Mouse (Mus musculus): ENCODE data around the gene Thap4. TPM values are rescaled to one million over a fixed set of nuclear protein-coding genes. Genes with fewer than 3 reads are reported as not detected.
A peak's percentile ranks its signal among the peaks of the same experiment; 100 is the strongest.
"Not testable (repeated sequence)": the region's sequence is repeated elsewhere in the genome, so short reads cannot be mapped to it uniquely, and the experiment has no call there.

Thap4 gene
- total RNA-seq, 2 experiments from 2014 or later: 65.3 to 74.0 TPM

GRCm38 (mm10) chr1:93693943-93694342 is 60.7 kb downstream of the Thap4 start:
- intact Hi-C loops (cut with DNase I): no loop called here
- no peak for DNase-seq

- DNase-seq: no peak
- intact Hi-C loops (cut with DNase I): no loop called here
Measured at GRCm38 (mm10) chr1:93693502-93693901, 61.2 kb downstream of the Thap4 start.

- no peak for DNase-seq
- intact Hi-C loops (cut with DNase I): no loop called here
Measured at GRCm38 (mm10) chr1:93692773-93693172, 61.9 kb downstream of the Thap4 start.

GRCm38 (mm10) chr1:93691786-93692357 is 62.8 kb downstream of the Thap4 start:
- DNase-seq: no peak
- intact Hi-C loops (cut with DNase I): no loop called here

- DNase-seq: no peak
- intact Hi-C loops (cut with DNase I): no loop called here
Measured at GRCm38 (mm10) chr1:93691106-93691505, 63.6 kb downstream of the Thap4 start.

- no peak for DNase-seq
- intact Hi-C loops (cut with DNase I): loop anchor here (5.0 kb wide), 1 partner anchor 32 kb away; no protein-coding TSS in a partner anchor
Measured at GRCm38 (mm10) chr1:93689901-93690496, 64.7 kb downstream of the Thap4 start.

GRCm38 (mm10) chr1:93688154-93688553 is 66.5 kb downstream of the Thap4 start:
- intact Hi-C loops (cut with DNase I): loop anchor here (5.0 kb wide), 1 partner anchor 34 kb away; no protein-coding TSS in a partner anchor
- peak; percentile 48 to 53 for DNase-seq

GRCm38 (mm10) chr1:93686961-93687320 is 67.7 kb downstream of the Thap4 start:
- intact Hi-C loops (cut with DNase I): loop anchor here (5.0 kb wide), 1 partner anchor 35 kb away; no protein-coding TSS in a partner anchor
- DNase-seq: no peak

GRCm38 (mm10) chr1:93686245-93686960 is 68.3 kb downstream of the Thap4 start:
- intact Hi-C loops (cut with DNase I): loop anchor here (5.0 kb wide), 1 partner anchor 36 kb away; no protein-coding TSS in a partner anchor
- peak; percentile 62 to 68 for DNase-seq

- peak; percentile 87 to 88 for DNase-seq
- intact Hi-C loops (cut with DNase I): loop anchor here (5.0 kb wide), 1 partner anchor 37 kb away; no protein-coding TSS in a partner anchor
Measured at GRCm38 (mm10) chr1:93685401-93686244, 69.0 kb downstream of the Thap4 start, which contains the start of gene Bok. Bok (plus strand) TSS chr1:93685660.

GRCm38 (mm10) chr1:93679889-93680568 is 74.6 kb downstream of the Thap4 start:
- intact Hi-C loops (cut with DNase I): no loop called here
- DNase-seq: peak; percentile 54 to 62

- peak; percentile 63 to 76 for DNase-seq
- intact Hi-C loops (cut with DNase I): no loop called here
Measured at GRCm38 (mm10) chr1:93678386-93678785, 76.3 kb downstream of the Thap4 start.

GRCm38 (mm10) chr1:93672682-93673081 is 82.0 kb downstream of the Thap4 start:
- DNase-seq: no peak
- intact Hi-C loops (cut with DNase I): no loop called here

- DNase-seq: no peak
- intact Hi-C loops (cut with DNase I): loop anchor here (10.0 kb wide), 1 partner anchor 135 kb away; the partner anchor contains the start of genes Dtymk and Ing5
Measured at GRCm38 (mm10) chr1:93669941-93670340, 84.7 kb downstream of the Thap4 start.

- intact Hi-C loops (cut with DNase I): loop anchor here (1.0 to 10.0 kb wide), 2 partner anchors 58 to 136 kb away; partner anchors contain the start of genes Dtymk and Ing5
- peak; percentile 89 to 90 for DNase-seq
Measured at GRCm38 (mm10) chr1:93668791-93669548, 85.7 kb downstream of the Thap4 start.

- peak; percentile 17 to 34 for DNase-seq
- intact Hi-C loops (cut with DNase I): loop anchor here (1.0 to 10.0 kb wide), 2 partner anchors 59 to 137 kb away; partner anchors contain the start of genes Dtymk and Ing5
Measured at GRCm38 (mm10) chr1:93667760-93668400, 86.8 kb downstream of the Thap4 start.

- intact Hi-C loops (cut with DNase I); DNase-seq: not testable (repeated sequence)
Measured at GRCm38 (mm10) chr1:93658559-93658958, 96.1 kb downstream of the Thap4 start, which contains the start of gene Stk25. Stk25 (minus strand) TSS chr1:93658659.

GRCm38 (mm10) chr1:93657025-93657360 is 97.7 kb downstream of the Thap4 start:
- DNase-seq: no peak
- intact Hi-C loops (cut with DNase I): no loop called here

Measured in heart, postnatal 10 days (tissue).